Mouse (Mus musculus): ENCODE measurements around the gene Bgn.
"Not testable (repeated sequence)": the region's sequence is repeated elsewhere in the genome, so short reads cannot be mapped to it uniquely, and the experiment has no call there.

The Bgn gene

GRCm38 (mm10) chrX:73490186-73490585 is 6.8 kb downstream of the Bgn start:
- in situ Hi-C loops (cut with MboI) = no loop called here

GRCm38 (mm10) chrX:73490804-73491203 is 7.4 kb downstream of the Bgn start:
- in situ Hi-C loops (cut with MboI) = no loop called here

GRCm38 (mm10) chrX:73493567-73493966 is 10.2 kb downstream of the Bgn start:
- in situ Hi-C loops (cut with MboI) = not testable (repeated sequence)

- in situ Hi-C loops (cut with MboI) = no loop called here
Measured at GRCm38 (mm10) chrX:73496746-73497145, 13.3 kb downstream of the Bgn start.

GRCm38 (mm10) chrX:73505130-73505735 is 21.8 kb downstream of the Bgn start:
- in situ Hi-C loops (cut with MboI) = no loop called here

- in situ Hi-C loops (cut with MboI) = no loop called here
Measured at GRCm38 (mm10) chrX:73506577-73506976, 23.2 kb downstream of the Bgn start.

GRCm38 (mm10) chrX:73509209-73509608 is 25.8 kb downstream of the Bgn start:
- in situ Hi-C loops (cut with MboI) = no loop called here

GRCm38 (mm10) chrX:73512904-73513303 is 29.5 kb downstream of the Bgn start:
- in situ Hi-C loops (cut with MboI) = no loop called here

GRCm38 (mm10) chrX:73516556-73516955 is 33.2 kb downstream of the Bgn start:
- in situ Hi-C loops (cut with MboI) = no loop called here

- in situ Hi-C loops (cut with MboI) = no loop called here
Measured at GRCm38 (mm10) chrX:73517060-73517600, 33.7 kb downstream of the Bgn start.

GRCm38 (mm10) chrX:73520692-73521091 is 37.3 kb downstream of the Bgn start:
- in situ Hi-C loops (cut with MboI) = no loop called here

GRCm38 (mm10) chrX:73524318-73525222 is 41.2 kb downstream of the Bgn start:
- in situ Hi-C loops (cut with MboI) = no loop called here

- in situ Hi-C loops (cut with MboI) = no loop called here
Measured at GRCm38 (mm10) chrX:73525223-73526140, 42.1 kb downstream of the Bgn start.

GRCm38 (mm10) chrX:73526410-73526887 is 43.0 kb downstream of the Bgn start:
- in situ Hi-C loops (cut with MboI) = no loop called here

- in situ Hi-C loops (cut with MboI) = no loop called here
Measured at GRCm38 (mm10) chrX:73537875-73538274, 54.5 kb downstream of the Bgn start.

- in situ Hi-C loops (cut with MboI) = no loop called here
Measured at GRCm38 (mm10) chrX:73543340-73543739, 59.9 kb downstream of the Bgn start.
